Mouse (Mus musculus) heart, postnatal 0 days (tissue): Measurements from ENCODE around the gene Vcl. TPM values are rescaled to one million over a fixed set of nuclear protein-coding genes. Genes with fewer than 3 reads are reported as not detected.

Experiments used
- ATAC-seq: fragments of 200-750 bp; cut with Nextera tagmentation; 2 replicates; pipeline ENCODE4 v1.8.0; 2017; ENCODE audit warnings: low read depth, moderate number of reproducible peaks, moderate library complexity; ENCODE audit not compliant: insufficient read depth
- DNase-seq: peaks from one replicate; pipeline ENCODE4 v3.0.0-alpha.2; 2016; ENCODE audit warnings: low spot score
- H3K27ac ChIP-seq: fragments of 300-500 bp; sonication (generic); 2 replicates; pipeline ENCODE4 v1.5.1; 2014; ENCODE audit warnings: low read depth, mild to moderate bottlenecking
- H3K27me3 ChIP-seq: fragments of 300-500 bp; sonication (generic); 2 replicates; pipeline ENCODE4 v1.6.1; 2014; ENCODE audit warnings: low read length, mixed read lengths; ENCODE audit not compliant: control insufficient read depth, insufficient read depth
- H3K36me3 ChIP-seq: fragments of 300-500 bp; sonication (generic); replicated peaks from 2 replicates; pipeline ENCODE4 v1.6.1; 2014; ENCODE audit warnings: low read length, mixed read lengths; ENCODE audit not compliant: control insufficient read depth, insufficient read depth
- H3K4me1 ChIP-seq: fragments of 300-500 bp; sonication (generic); 2 replicates; pipeline ENCODE4 v1.6.1; 2014; ENCODE audit warnings: antibody characterized with exemption; ENCODE audit not compliant: control insufficient read depth, insufficient read depth
- H3K4me2 ChIP-seq: fragments of 300-500 bp; sonication (generic); 2 replicates; pipeline ENCODE4 v1.6.1; 2014; ENCODE audit warnings: low read depth, mild to moderate bottlenecking, low read length, moderate library complexity
- H3K4me3 ChIP-seq: fragments of 300-500 bp; sonication (generic); 2 replicates; pipeline ENCODE4 v1.5.1; 2014; ENCODE audit warnings: low read depth, low read length
- H3K9ac ChIP-seq: fragments of 300-500 bp; sonication (generic); replicated peaks from 2 replicates; pipeline ENCODE4 v1.6.1; 2014; ENCODE audit warnings: low read depth, low read length, mixed read lengths
- H3K9me3 ChIP-seq: fragments of 300-500 bp; sonication (generic); replicated peaks from 2 replicates; pipeline ENCODE4 v1.6.1; 2016; ENCODE audit warnings: low read length; ENCODE audit not compliant: control insufficient read depth
- CTCF ChIP-seq: IDR thresholded peaks from 2 replicates; pipeline ENCODE4 v1.5.1; 2016; ENCODE audit warnings: antibody characterized with exemption, control low read depth, low read depth
- EP300 ChIP-seq: IDR thresholded peaks from 2 replicates; pipeline ENCODE4 v1.6.1; 2016; ENCODE audit warnings: antibody characterized with exemption, low read depth
- WGBS: fragments of 180-500 bp; shearing (Covaris S2); extraction: QIAGEN DNeasy Blood & Tissue Kit; methylation state at CpG from one replicate; pipeline ENCODE4 v1.1.7; 2014; 5-methylcytosine and 5-hydroxymethylcytosine counted together
- polyA plus RNA-seq: library from polyadenylated mRNA; unstranded; fragments of >200 nt; fragmentation: Nextera tagmentation; extraction: Ambion mirVana; gene quantifications from 2 replicates; pipeline ENCODE4 v1.2.1, GENCODE M21; 2015
- total RNA-seq: library from RNA; depleted of rRNA; stranded (reverse); fragments of >200 nt; gene quantifications from 2 replicates; pipeline ENCODE4 v1.2.3, GENCODE M21; 2014; ENCODE audit warnings: low replicate concordance; rRNA removed

Vcl gene
- total and polyA plus RNA-seq, 2 experiments from 2014 or later, result 50.2 to 124 TPM

DNA sequence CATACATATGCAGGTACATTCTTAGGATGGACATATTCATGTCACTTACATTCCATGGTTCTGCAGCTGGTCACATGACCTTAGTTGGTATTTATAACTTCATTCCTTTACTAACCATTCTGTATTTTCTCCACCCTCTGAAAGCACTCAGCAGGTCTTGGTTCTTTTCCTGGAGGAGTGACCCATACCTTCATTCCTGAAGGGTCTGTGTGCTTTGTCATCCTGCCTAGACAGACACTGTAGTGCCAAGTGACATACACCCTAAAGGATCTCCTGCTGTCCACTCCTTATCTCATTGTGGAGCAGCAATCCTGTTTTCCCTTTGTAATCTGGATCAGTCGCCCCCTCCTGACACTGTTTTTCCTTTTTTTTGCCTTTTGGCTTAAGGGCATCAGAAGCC lies 153.6 kb downstream of the Vcl start:
- Histone ChIP-seq H3K4me1 (peaks cover 49% of the 10 kb centered on the region), H3K9me3 (no peaks in the 10 kb centered on the region), H3K9ac (no peak overlapping the region), H3K36me3 (no peaks in the 10 kb centered on the region), H3K4me2 (no peak overlapping the region), H3K4me3 (no peak overlapping the region), H3K27ac (no peak overlapping the region; the same call in 1 of the 2 replicates), H3K27me3 (no peaks in the 10 kb centered on the region)
- no peak for ATAC-seq
- TF ChIP-seq EP300 (no peak), CTCF (no peak)
- 11% methylated on average over 1 of the region's 1 CpGs for WGBS
- DNase-seq, result no peak

Other genes with a start within 250 kb of the Vcl start
- 11.1 and 14.2 TPM in 2 replicates for gene Fut11, start 234.4 kb upstream of the Vcl start, total RNA-seq
- gene Fut11, start 234.4 kb upstream of the Vcl start, polyA plus RNA-seq, result 11.4 and 11.9 TPM in 2 replicates
- gene Chchd1, start 226.4 kb upstream of the Vcl start, total RNA-seq, result 159 and 181 TPM in 2 replicates
- 243 and 251 TPM in 2 replicates for gene Chchd1, start 226.4 kb upstream of the Vcl start, polyA plus RNA-seq
- 60.1 and 78.8 TPM in 2 replicates for gene Zswim8, start 221.8 kb upstream of the Vcl start, total RNA-seq
- 11.6 and 14.2 TPM in 2 replicates for gene Zswim8, start 221.8 kb upstream of the Vcl start, polyA plus RNA-seq
- 8.0 and 20.3 TPM in 2 replicates for gene Ndst2, start 194.8 kb upstream of the Vcl start, total RNA-seq
- gene Ndst2, start 194.8 kb upstream of the Vcl start, polyA plus RNA-seq, result 7.8 and 8.5 TPM in 2 replicates
- 74.5 and 107 TPM in 2 replicates for gene Camk2g, start 135.3 kb upstream of the Vcl start, total RNA-seq
- gene Camk2g, start 135.3 kb upstream of the Vcl start, polyA plus RNA-seq, result 60.8 and 72.5 TPM in 2 replicates
- 3.3 and 4.2 TPM in 2 replicates for gene Plau, start 92.7 kb upstream of the Vcl start, total RNA-seq
- gene Plau, start 92.7 kb upstream of the Vcl start, polyA plus RNA-seq, result 0.84 and 0.89 TPM in 2 replicates
- gene Ap3m1, start 123.1 kb downstream of the Vcl start, total RNA-seq, result 63.7 and 65.4 TPM in 2 replicates
- 43.6 and 44.7 TPM in 2 replicates for gene Ap3m1, start 123.1 kb downstream of the Vcl start, polyA plus RNA-seq
- gene Adk, start 123.2 kb downstream of the Vcl start, total RNA-seq, result 126 and 133 TPM in 2 replicates
- gene Adk, start 123.2 kb downstream of the Vcl start, polyA plus RNA-seq, result 246 and 255 TPM in 2 replicates